Mouse (Mus musculus) limb, embryonic 14.5 days (tissue): ENCODE measurements around the gene Nhsl1. TPM values are rescaled to one million over a fixed set of nuclear protein-coding genes. Genes with fewer than 3 reads are reported as not detected.

Experiments
- ATAC-seq: fragments of 200-750 bp; cut with Nextera tagmentation; 2 replicates; pipeline ENCODE4 v1.8.0; 2017; ENCODE audit warnings: low read depth, moderate number of reproducible peaks, moderate TSS enrichment; ENCODE audit not compliant: low FRiP score
- DNase-seq: peaks from one replicate; pipeline ENCODE4 v3.0.0-alpha.2; 2015; ENCODE audit warnings: low spot score
- H3K27ac ChIP-seq: fragments of 300-500 bp; sonication (generic); replicated peaks from 2 replicates; pipeline ENCODE4 v1.5.1; 2014; ENCODE audit warnings: low read depth, mild to moderate bottlenecking, low read length, moderate library complexity, mixed read lengths
- H3K27me3 ChIP-seq: fragments of 300-500 bp; sonication (generic); 2 replicates; pipeline ENCODE4 v1.6.1; 2014; ENCODE audit warnings: low read length, mixed read lengths; ENCODE audit not compliant: control insufficient read depth, insufficient read depth
- H3K36me3 ChIP-seq: fragments of 300-500 bp; sonication (generic); 2 replicates; pipeline ENCODE4 v1.6.1; 2014; ENCODE audit warnings: mild to moderate bottlenecking, low read length, moderate library complexity, mixed read lengths; ENCODE audit not compliant: control insufficient read depth, insufficient read depth
- H3K4me1 ChIP-seq: fragments of 300-500 bp; sonication (generic); 2 replicates; pipeline ENCODE4 v1.6.1; 2014; ENCODE audit warnings: antibody characterized with exemption, low read length, mixed read lengths; ENCODE audit not compliant: control insufficient read depth, insufficient read depth
- H3K4me2 ChIP-seq: fragments of 300-500 bp; sonication (generic); replicated peaks from 2 replicates; pipeline ENCODE4 v1.6.1; 2014; ENCODE audit warnings: low read depth, mild to moderate bottlenecking, low read length, moderate library complexity; ENCODE audit not compliant: severe bottlenecking
- H3K4me3 ChIP-seq: fragments of 300-500 bp; sonication (generic); replicated peaks from 2 replicates; pipeline ENCODE4 v1.5.1; 2014; ENCODE audit warnings: low read length
- H3K9ac ChIP-seq: fragments of 300-500 bp; sonication (generic); 2 replicates; pipeline ENCODE4 v1.6.1; 2014; ENCODE audit warnings: mild to moderate bottlenecking, low read depth, low read length, moderate library complexity; ENCODE audit not compliant: severe bottlenecking
- H3K9me3 ChIP-seq: fragments of 300-500 bp; sonication (generic); 2 replicates; pipeline ENCODE4 v1.6.1; 2016; ENCODE audit warnings: low read length; ENCODE audit not compliant: control insufficient read depth
- POLR2A ChIP-seq: fragments of 200-500 bp; IDR thresholded peaks from 2 replicates; pipeline ENCODE4 v1.8.0; 2012; ENCODE audit warnings: inconsistent platforms, mild to moderate bottlenecking, moderate library complexity, borderline replicate concordance; ENCODE audit not compliant: insufficient read depth, insufficient read length; ENCODE audit errors: extremely low read depth
- WGBS: fragments of 180-500 bp; shearing (Covaris S2); extraction: QIAGEN DNeasy Blood & Tissue Kit; methylation state at CpG from one replicate; pipeline ENCODE4 v1.1.7; 2014; 5-methylcytosine and 5-hydroxymethylcytosine counted together
- polyA plus RNA-seq, 2 experiments: library from polyadenylated mRNA; depleted of rRNA in 1 of 2; stranded (reverse) in 1 of 2; unstranded in 1 of 2; fragments of >200 nt; fragmentation: Nextera tagmentation in 1 of 2; extraction: Ambion mirVana in 1 of 2; gene quantifications; 2 replicates each; pipeline versions ENCODE4 v1.2.1 to v1.2.3; 2012 to 2014

Nhsl1 gene
- polyA plus RNA-seq, 2 experiments = 14.5 to 16.6 TPM

- H3K4me3 ChIP-seq = no peak overlapping the region
- DNase-seq (no peak), ATAC-seq (no peak)
- H3K27ac ChIP-seq = no peak overlapping the region
- TF ChIP-seq POLR2A = no peak
- WGBS = 94% methylated on average over 11 of the region's 11 CpGs
- H3K9me3 ChIP-seq = no peaks in the 10 kb centered on the region
- H3K36me3 ChIP-seq = no peaks in the 10 kb centered on the region
- no peaks in the 10 kb centered on the region for H3K27me3 ChIP-seq
- peaks cover 10% of the 10 kb centered on the region for H3K4me1 ChIP-seq
- H3K9ac ChIP-seq = no peak overlapping the region
- no peak overlapping the region for H3K4me2 ChIP-seq
Observed at GRCm38 (mm10) chr10:18415946-18416345, 97.2 kb downstream of the Nhsl1 start.

- H3K9me3 ChIP-seq = no peaks in the 10 kb centered on the region
- ATAC-seq (peak; percentile 47; the same call in 1 of the 2 replicates), DNase-seq (no peak)
- no peaks in the 10 kb centered on the region for H3K27me3 ChIP-seq
- TF ChIP-seq POLR2A = no peak
- H3K4me3 ChIP-seq = no peak overlapping the region
- no peak overlapping the region for H3K4me2 ChIP-seq
- no peak overlapping the region for H3K9ac ChIP-seq
- peaks cover 10% of the 10 kb centered on the region for H3K4me1 ChIP-seq
- H3K36me3 ChIP-seq = no peaks in the 10 kb centered on the region
- 9% methylated on average over 7 of the region's 7 CpGs for WGBS
- H3K27ac ChIP-seq = no peak overlapping the region
Observed at GRCm38 (mm10) chr10:18418160-18418559, 99.4 kb downstream of the Nhsl1 start.

GRCm38 (mm10) chr10:18419508-18419907 lies 100.7 kb downstream of the Nhsl1 start:
- no peak for DNase-seq
- TF ChIP-seq POLR2A = no peak
- WGBS = 65% methylated on average over 10 of the region's 10 CpGs
- Histone ChIP-seq H3K4me1 (peaks cover 10% of the 10 kb centered on the region), H3K36me3 (no peaks in the 10 kb centered on the region), H3K4me3 (no peak overlapping the region), H3K27me3 (no peaks in the 10 kb centered on the region), H3K9me3 (no peaks in the 10 kb centered on the region), H3K4me2 (no peak overlapping the region), H3K9ac (no peak overlapping the region), H3K27ac (no peak overlapping the region)
- no peak for ATAC-seq

DNA sequence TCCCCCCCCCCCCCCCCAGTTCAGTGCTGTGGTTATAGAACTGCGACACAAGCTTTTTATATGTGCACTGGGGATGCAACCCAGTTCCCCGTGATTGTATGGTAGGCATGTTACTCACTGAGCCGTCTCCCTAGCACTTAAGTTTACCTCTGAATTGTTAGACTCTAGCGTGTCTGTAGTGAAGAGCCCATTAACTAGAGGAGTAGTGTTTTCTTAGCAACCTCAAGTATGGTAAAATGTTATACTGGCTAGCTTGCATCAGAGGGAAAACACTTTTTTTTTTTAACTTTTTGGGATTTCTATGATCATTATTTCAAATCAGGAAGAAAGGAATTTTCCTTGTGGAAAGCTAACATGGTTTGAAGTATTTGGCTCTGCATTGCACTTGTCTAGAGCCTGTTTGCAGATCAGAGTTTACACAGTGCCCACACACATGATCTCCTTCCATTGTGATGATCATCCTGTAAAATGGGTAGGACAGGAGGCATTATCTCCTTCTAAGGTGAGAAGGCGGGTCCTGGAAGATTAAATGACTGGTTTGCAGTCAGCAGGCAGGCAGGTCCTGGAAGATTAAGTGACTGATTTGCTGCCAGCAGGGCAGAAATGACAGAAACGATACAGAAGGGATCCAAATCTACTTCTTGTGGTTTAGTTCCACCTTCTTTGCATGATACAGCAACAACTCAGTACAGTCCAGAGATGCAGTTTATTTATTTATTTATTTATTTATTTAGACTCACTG lies 101.6 kb downstream of the Nhsl1 start:
- Histone ChIP-seq H3K27me3 (no peaks in the 10 kb centered on the region), H3K27ac (no peak overlapping the region), H3K9ac (no peak overlapping the region), H3K4me3 (no peak overlapping the region), H3K9me3 (no peaks in the 10 kb centered on the region), H3K4me1 (peaks cover 10% of the 10 kb centered on the region), H3K36me3 (no peaks in the 10 kb centered on the region), H3K4me2 (no peak overlapping the region)
- WGBS = 82% methylated on average over 6 of the region's 6 CpGs
- DNase-seq = no peak
- TF ChIP-seq POLR2A = no peak
- ATAC-seq = no peak

GRCm38 (mm10) chr10:18422968-18423367 lies 104.2 kb downstream of the Nhsl1 start:
- Histone ChIP-seq H3K4me3 (no peak overlapping the region), H3K36me3 (no peaks in the 10 kb centered on the region), H3K4me1 (peaks cover 4% of the 10 kb centered on the region; the same call in 1 of the 2 replicates), H3K27ac (no peak overlapping the region), H3K9me3 (no peaks in the 10 kb centered on the region), H3K27me3 (no peaks in the 10 kb centered on the region), H3K4me2 (no peak overlapping the region), H3K9ac (no peak overlapping the region)
- 92% methylated on average over 3 of the region's 3 CpGs for WGBS
- DNase-seq (no peak), ATAC-seq (no peak)
- no peak for TF ChIP-seq POLR2A

DNA sequence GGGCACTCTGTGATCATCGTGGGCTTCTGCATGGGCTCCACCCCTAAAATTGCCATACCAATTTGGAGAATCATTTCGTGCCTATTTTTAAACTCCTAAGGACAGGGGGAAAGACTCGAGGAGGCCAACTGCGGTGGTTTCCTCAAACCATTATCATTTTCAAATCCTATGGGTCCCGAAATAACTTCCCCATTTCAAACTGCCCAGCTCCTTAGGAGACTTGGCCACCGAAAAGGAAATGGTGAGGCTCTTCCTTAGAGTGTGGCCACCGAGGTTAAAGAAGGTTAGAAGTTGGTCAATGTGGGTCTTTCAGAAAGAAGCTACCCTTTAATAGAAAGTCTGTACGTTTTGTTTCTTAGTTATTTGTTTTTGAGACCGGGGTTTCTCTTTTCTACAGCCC lies 104.8 kb downstream of the Nhsl1 start:
- H3K27ac ChIP-seq = no peak overlapping the region
- H3K27me3 ChIP-seq = no peaks in the 10 kb centered on the region
- no peaks in the 10 kb centered on the region for H3K36me3 ChIP-seq
- 85% methylated on average over 9 of the region's 9 CpGs for WGBS
- no peaks in the 10 kb centered on the region for H3K4me1 ChIP-seq
- no peak overlapping the region for H3K4me3 ChIP-seq
- no peak for TF ChIP-seq POLR2A
- H3K9ac ChIP-seq = no peak overlapping the region
- no peaks in the 10 kb centered on the region for H3K9me3 ChIP-seq
- ATAC-seq = no peak
- no peak for DNase-seq
- no peak overlapping the region for H3K4me2 ChIP-seq
